Mouse (Mus musculus): Measurements from ENCODE around the gene Slc7a5.

DNA sequence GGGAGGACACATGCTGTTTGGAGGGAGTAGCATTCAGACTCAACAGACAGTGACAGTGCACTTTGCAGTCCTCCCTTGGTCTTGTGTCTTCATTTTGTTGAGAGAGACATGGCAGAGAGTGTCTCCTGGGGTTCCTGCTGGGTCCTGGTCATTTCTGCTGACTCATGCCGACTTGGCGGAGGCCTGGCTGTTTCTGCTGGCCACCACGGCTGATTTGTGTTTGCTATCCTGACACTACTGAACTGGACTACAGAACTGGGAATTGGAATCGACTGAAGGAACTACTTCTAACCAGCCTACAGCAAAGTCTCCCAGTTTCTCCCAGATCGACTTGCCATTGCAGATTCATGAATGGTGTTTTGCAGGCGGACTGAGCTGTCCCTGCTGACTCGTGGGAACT, 31.2 kb upstream of the Slc7a5 start:
- TF ChIP-seq GATA2 (IDR thresholded peaks at IDR 0.05; ENCODE audit: borderline replicate concordance, low read depth, low read length), result no peak
- no peak for TF ChIP-seq CTCF (IDR thresholded peaks at IDR 0.05; ENCODE audit: low read depth, low read length)
- no peak for TF ChIP-seq GATA1 (IDR thresholded peaks at IDR 0.05; ENCODE audit: borderline replicate concordance, low read length)
- TF ChIP-seq POLR2AphosphoS5 (IDR thresholded peaks at IDR 0.05; ENCODE audit: insufficient replicate concordance, low read depth, low read length), result no peak

All from G1E (cell line).